Mouse (Mus musculus) NIH3T3 (cell line): ENCODE measurements at regions not wholly inside any gene's neighbourhood (a gene's known extent, or its start where the extent isn't known, plus 50 kb on each side); places are given as distances from the start of the nearest gene placed in this dataset.

Experiments
- DNase-seq: peaks from one replicate; pipeline ENCODE4 v3.0.0-alpha.2; 2012; ENCODE audit warnings: low read depth

DNA sequence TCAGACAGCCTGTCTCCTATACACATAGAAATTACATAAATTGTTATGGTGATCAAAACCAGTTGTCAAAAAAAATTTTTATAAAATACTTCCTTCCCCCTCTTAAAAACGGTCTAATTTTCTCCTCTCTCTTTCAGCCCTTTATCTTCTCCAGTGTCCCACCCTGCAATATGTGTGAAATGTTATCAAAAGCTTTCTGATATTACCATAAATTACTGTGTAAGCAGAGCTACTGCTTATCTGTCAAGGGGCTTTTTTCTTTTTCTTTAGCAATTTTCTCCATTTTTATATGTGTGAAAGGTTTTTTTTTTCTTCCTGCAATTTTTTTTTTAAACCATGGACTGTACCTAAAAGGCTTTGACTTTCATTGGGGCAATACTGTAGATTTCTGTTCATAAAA lies 508.4 kb upstream of the Adgrl2 start:
- DNase-seq: no peak

DNA sequence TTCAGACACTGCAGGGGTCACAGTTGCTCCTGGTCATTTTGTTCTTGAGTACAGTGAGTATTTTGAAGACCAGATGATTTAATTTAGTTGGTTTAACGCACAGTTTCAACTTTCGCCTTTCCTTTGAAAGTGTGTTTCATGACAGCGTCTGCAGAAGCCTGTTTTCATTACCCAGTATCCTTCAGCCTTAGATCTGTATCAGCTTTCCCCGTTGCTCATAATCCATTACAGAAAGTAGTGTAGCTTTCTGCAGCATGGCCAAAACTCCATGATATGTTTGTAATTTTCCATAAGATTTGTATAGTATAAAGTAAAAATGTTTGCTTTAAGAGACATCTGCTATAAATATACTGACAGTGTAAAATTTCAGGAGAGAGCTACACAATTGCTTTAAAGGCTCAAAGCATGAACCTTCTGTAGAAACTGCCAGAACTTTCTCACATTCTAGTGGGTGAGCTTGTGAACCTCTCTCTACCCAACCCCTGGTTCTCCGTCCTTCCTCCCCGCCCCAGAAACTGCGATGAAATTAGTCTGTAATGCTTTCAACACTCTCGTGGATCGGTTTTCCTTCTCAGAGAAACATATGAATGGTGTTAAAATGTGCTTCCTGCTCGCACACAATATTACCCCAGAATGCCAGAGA lies 506.6 kb upstream of the Adgrl2 start:
- peak; percentile 31 for DNase-seq

DNA sequence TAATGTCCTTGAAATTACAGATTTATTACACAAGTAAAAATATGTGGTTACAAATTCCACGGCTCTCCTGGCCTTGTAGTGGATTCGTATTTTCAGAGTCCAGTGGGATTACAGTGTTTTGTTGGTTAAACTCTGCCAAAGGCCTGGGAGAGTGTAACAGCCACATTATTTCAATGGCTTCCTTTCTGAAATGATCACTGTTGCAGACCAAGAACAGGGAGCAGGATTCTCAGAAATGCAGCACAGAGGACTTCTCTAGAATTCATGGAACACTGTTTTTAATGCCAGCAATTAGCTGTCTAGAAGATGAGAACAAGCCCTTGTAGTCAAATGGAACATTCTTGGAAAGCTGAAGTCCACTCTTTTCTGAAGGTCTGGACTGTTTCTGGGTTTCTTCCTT lies 505.8 kb upstream of the Adgrl2 start:
- no peak for DNase-seq

DNA sequence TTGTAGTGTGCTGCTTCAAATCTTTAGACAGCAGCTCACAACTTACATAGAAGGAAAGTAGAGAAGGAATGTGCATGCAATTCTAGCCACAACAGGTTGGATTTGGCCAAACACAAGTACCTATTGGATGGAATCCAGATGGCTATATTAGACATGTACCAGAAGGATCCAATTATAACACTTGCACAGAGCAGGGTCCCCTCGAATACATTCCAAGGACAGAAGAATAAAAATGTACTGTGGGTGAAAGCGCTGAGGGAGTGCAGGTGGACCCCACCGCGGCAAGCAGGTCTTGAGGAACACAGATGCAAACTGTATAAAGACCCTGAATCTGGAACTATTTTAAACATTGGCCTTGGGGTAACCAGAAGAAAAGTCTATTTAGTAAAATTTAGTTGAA lies 497.8 kb upstream of the Adgrl2 start:
- DNase-seq: no peak

DNA sequence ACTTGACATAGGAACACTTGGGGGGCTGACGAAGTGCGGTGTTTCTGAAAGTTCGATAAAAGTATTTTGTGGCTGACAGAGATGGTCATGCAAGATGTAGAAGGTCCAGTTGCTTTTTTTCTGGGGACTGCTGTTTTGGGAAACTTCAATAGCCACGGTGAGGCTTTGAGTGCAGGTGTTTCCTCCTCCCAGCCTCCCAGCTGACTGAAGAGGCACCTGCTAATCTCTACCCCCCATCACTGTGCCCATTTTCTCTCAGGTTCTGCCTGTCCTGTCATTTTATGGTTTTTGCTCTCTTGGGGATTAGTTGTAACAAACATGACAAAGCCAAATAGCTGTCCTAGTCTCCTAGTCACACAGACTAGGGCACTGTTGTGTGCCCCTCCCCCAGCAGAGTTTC lies 495.1 kb upstream of the Adgrl2 start:
- no peak for DNase-seq

DNA sequence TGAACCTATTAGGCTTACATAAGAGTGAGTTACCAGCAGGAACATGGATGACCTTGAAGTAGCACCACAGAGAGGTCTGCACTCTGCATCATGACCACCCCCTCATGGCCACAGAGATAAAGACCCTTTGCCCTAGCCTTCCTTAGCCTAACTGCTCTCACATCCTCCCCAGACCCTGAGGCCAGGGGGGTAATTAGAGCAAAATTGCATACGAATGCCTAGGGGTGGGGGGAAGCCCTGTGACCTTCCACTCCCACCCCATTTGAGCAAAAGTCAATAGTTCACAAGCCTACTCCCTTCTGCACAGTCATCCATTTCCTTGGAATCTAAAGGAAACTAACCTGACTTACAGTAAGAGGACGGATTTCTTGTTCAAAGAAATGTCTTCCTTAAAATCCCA lies 494.0 kb upstream of the Adgrl2 start:
- DNase-seq: no peak

DNA sequence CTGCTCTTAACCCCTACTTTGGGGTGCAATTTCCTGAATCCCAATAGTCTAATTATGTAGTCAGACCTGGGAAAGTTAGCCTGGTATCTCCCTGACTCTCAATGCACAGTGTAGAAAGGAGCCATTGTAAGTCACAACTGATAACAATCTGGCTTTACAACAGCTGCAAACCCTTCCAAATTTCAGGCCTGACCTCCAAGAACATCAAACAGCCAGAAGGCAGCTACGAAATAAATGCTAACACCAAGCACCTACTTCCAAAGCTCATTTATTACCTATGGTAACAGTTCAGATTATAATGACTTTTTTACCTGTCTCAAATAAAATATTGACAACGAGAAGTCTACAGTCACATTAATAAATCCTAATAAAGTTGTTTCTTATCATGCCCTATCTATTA lies 485.8 kb upstream of the Adgrl2 start:
- DNase-seq: no peak

DNA sequence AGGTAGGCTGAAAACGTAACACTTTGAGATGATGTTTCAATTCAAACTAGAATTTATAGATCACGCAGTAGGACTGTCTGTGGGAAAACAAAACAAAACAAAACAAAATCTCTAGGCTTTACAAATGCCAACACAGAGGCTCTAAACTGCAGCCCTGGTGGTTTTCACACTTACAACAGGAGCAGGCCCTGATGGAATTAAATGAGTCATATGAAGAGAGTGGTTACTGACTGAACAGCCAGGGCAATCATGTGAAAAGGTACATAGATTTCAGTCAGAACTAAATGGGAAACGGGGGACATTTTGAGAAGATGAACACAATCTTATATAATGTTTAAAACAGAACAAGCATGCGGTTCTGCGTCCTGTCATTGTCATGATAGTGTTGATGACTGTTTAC lies 476.6 kb upstream of the Adgrl2 start:
- no peak for DNase-seq

DNA sequence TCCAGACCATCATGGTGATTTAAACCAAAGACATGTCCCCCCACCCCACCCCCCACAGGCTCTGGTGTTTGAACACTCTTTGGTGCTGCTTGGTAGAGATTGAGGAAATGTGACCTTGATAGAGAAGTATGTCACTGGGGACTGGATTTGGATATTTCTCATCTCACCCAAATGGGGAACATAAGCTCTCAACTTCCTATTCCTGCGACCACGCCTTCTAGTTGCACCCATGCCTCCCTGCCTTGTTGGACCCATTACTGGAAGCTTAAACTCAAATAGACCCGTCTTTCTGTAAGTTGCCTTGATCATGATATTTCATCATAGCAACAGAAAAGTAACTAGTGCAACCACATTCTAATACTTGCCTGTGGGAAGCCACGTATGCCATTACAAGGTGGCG lies 474.2 kb upstream of the Adgrl2 start:
- DNase-seq: no peak

DNA sequence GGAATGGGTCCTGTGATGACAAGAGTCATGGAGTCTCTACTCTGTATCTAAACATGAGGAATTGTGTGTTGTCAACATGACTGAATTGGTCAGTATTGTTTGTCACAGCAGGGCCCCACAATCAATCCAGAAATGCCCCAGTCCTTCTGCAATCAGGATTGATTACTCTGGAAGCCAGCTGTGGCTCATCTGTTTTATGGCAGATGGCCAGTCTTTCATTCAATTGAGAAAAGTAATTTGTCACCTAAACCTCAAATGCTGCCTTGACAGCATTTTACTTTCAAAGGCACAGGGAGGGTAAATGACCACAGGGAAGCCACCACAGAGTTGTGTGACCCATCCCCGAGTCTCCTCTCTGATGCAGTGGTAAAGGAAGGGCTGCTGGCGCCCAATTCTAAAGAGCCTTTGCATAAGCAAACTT lies 471.8 kb upstream of the Adgrl2 start:
- no peak for DNase-seq

DNA sequence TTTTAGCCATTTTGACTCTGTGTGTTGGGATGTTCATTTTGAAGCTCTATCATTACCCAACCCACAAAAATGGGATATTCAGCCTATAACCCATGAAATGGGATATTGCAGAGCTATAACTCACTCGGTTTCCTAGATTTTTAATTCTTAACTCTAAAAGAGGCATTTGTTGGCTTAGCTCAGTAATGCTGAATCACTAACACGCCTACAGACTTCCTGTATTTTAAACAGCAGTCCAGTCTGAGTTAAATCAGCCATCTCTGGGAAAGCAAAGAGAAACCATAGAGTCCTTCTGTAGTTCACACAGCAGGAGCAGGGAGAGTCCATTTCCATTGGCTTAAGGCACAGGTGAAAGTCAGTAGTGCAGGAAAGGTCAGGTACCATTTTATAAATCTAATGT lies 471.3 kb upstream of the Adgrl2 start:
- DNase-seq: no peak

DNA sequence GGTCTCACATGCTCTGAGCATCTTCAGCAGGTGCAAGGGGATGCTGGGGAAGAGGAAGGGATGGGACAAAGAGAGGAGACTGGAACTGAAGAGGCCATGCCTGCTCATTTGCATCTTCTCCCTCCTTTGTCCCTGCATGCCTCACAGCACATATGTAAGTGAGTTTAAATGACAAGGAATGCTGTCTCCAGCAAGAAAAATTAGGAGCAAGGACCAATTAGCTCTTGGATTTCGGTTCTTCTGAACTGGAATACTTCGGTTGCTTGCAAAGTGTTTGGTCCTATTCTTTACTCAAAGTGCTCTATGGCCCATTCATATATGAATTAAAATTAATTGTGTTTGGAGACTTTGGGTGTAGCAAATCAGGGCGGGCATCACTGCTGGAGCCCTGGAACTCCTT lies 459.0 kb upstream of the Adgrl2 start:
- DNase-seq: no peak

DNA sequence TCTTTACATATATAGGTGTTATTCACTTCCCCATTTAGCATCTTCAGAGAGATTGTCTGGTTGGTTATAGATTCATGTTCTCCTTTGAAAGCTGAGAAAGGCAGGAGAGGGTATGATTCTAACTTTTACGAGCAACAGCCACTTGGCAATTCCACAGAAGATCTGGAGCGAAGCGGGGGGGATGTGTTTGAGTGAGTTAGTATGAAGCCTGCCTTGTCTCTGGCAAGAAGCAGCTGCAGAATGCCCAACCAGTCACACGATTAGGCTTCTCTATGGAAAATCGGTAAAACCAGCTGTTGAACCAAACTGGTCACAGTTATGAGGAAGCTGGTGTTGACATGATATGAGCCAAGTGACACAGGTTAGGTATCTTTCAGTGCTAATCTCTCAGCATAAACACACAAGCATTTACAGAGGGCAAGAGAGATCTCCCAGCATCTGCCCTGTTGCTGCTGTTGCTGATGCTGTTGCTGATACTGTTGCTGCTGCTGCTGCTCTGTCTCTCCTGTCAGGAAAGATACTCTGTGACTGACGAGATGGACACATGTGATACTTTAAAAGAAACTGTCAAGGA lies 455.7 kb upstream of the Adgrl2 start:
- DNase-seq: no peak

DNA sequence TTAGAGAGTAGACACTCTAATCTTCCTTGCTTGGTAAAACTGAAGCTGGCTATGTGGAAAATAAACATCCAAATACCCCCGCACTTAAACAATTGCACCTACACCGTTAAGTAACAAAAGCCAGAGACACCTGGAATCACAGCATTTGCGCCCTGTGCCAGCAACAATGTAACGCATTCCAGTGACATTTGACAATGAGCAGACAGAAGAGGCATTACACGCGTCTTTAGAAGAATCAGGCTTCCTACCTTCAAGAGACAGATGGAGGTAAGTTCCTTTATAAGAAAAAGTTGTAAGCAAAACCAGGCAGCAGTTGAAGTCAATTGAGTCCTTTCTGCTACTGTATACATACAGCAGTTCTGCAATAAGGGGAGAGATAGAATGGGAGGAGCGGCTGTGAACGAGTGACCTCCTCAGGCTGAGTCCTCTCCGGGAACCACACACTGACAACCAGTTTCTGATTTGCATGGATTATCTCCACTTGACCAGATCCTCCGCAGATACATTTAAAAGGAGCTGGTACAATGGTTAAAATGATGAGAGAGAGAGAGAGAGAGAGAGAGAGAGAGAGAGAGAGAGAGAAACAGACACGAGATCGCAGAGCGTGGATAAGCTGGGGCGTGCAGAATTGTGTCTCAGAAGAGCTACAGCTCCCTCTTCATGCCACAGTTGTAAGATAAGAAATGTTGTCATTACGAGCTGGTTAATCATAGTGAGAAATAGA lies 454.7 kb upstream of the Adgrl2 start:
- DNase-seq: peak; percentile 49

DNA sequence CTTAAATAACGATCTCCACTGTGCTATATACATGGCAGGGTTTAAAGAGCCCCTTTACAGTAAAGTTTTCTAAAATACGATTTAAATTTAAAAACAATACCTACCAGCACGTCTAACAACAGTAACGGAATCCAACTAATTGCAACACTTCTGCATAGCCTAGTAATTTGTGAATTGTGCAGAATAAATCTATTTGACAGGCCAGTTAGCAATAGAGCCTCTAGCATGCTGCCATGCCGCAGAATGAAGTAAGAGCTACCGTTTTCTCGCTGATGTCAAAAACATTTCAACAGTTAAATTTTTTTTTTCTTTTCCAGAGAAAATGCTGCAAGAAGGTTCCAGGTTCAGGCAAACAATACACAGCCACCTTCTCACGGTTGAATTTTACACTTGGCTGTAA lies 454.0 kb upstream of the Adgrl2 start:
- no peak for DNase-seq

DNA sequence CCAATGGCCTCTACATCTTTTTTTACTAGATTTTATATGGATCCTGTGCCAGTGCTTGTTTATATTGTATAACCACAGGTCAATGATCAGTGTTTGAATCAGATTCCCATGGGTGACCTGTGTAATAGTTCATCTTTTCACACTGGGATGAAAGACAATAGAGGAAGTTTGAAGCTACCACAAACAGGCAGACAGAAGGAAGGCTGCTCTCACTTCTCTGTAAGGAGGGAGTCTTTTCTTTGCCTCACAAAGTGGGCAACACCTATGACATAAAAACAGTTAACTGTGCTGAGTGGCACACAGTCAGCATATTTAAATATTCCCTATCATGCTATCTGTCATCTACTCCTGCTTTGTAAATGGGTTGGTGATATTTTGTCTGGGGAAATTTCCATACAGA lies 450.9 kb upstream of the Adgrl2 start:
- DNase-seq: no peak

DNA sequence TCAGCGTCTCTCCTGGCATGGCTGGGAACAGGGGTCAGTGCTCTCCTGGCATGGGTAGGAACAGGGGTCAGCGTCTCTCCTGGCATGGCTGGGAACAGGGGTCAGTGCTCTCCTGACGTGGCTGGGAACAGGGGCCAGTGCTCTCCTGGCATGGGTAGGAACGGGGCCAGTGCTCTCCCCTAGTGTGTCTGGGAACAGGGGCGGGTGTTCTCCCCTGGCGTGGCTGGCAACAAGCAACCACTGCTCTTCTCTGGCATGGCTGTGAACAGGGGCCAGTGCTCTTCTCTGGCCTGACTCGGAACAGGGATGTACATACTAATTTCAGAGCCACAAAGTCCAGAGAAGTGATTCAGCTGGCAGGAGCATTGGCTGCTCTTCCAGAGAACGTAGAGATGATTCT lies 447.4 kb upstream of the Adgrl2 start:
- DNase-seq: no peak

DNA sequence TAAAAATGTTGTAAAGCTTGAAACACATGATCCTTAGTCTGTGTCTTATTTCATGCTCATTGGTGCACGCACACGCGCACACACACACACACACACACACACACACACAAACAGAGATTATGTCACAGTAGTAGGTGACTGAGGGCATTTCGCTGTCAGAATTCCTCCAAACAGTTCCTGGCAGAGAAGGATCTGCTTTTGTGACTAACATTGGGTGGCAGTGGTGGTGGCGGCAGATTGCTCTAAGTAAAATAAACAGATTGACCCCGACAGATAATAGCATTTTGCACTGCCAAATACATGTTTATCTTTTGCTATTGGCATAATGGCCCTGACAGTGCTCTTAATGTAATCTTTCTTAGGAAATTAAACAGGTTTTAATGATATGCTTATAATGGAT lies 446.6 kb upstream of the Adgrl2 start:
- DNase-seq: no peak

DNA sequence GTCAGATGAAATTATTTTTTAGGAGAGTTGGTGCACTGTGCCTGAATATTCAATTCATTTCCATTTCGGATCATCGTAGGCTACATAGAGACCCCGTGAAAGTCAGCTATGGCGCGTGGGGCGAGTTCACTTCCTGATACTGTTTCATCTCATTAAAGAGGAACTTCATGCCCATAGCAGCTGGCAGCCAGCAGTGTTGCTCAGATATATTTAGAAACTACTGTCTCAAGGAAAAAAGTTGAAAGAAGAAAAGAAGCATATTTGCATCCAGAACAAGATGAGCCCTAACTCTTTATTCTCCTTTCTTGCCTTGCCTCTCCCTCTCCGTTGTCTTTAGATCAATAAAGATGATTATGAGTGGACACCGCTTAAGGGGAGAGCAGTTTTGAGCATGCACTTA lies 446.1 kb upstream of the Adgrl2 start:
- DNase-seq: no peak

DNA sequence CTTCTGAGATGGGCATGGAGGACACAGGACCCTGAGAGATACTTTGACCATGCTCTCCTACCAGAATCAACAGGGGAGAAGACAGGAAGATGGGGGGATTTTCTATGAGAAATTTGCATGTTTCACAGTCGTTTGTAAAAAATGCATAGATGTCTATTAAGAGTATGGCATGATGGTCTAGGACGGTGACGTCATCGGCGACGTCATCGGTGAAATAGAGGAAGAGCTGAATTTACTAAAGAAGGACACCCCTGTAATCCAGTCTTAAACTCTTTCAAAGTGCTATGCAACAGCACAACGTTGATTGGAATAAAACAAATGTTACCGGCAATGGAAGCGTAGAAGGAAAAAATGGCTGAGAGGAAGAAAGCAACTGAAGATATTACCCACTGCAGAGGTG lies 441.4 kb upstream of the Adgrl2 start:
- DNase-seq: no peak

DNA sequence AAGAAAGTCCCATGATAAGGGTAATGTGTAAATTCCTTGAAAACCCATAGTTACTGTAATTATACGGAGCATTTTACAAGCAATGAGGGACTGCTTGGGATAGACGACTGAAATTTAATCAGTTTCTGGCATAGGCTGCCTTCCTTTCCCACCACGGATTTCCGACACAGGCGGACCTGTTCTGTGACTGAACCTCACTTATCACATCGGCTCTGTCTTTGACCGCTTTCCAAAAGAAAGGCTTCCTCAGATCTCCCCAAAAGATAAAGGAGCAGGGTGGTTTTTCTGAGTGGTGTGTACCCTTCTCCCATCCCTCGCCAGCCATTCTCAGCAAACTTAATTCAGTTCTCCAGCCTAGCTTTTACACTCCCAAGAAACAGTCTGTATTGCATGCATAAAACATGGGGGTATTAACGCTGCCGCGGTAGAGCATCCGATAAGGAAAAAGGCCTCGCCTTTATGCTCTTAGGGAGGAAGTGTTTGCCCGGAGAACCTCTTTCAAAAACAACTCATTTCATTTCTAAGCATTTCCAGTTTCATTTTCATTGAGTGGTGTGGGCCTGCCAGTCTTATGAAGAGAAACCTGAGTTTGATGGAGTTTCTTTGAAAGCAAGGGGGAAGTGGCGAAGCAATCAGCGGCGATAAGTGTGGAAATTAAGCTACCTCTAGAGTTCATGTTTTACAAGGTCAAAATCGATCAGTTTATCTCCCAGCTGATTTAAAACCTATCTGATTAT lies 435.8 kb upstream of the Adgrl2 start:
- no peak for DNase-seq

DNA sequence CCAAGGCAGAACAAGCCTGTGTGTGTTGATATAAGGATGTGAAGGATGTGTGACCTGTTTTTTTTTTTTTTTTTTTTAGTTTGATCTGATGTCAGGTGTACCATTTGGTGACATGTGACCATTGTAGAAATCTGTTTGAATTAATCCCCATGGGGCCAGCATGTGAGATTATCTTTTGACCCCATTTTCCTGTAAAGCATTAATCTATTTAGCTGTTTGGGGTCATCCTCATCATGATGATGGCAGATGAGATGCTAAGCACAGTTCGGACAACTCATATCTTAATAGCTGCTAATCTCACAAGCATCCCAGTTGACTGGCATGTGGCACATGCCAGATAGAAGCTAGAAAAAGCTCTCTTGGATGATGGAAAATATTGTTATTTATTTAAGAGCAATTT lies 434.0 kb upstream of the Adgrl2 start:
- no peak for DNase-seq

DNA sequence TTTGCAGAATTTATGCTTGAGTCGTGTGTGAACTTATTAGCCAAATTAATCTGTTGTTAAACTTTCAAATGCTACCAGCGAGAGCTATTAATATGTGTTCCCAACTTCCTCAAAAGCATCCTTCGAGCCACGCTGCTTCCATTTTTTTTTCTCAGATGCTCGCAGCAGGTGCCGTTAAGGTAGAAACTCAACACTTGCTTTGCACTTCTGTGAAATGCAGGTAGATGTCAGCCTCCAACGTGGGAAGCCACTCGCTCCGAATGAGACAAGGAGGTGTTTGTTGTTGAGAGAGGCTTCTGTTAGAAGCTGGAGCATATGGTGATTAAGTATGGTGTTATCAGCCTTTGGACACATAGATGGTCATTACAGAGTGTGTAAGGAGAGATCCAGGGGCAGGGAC lies 433.1 kb upstream of the Adgrl2 start:
- no peak for DNase-seq
